Mouse (Mus musculus): Measurements from ENCODE around the gene Fbxo44.
"Not testable (repeated sequence)": the region's sequence is repeated elsewhere in the genome, so short reads cannot be mapped to it uniquely, and the experiment has no call there.

Gene Fbxo44

DNA sequence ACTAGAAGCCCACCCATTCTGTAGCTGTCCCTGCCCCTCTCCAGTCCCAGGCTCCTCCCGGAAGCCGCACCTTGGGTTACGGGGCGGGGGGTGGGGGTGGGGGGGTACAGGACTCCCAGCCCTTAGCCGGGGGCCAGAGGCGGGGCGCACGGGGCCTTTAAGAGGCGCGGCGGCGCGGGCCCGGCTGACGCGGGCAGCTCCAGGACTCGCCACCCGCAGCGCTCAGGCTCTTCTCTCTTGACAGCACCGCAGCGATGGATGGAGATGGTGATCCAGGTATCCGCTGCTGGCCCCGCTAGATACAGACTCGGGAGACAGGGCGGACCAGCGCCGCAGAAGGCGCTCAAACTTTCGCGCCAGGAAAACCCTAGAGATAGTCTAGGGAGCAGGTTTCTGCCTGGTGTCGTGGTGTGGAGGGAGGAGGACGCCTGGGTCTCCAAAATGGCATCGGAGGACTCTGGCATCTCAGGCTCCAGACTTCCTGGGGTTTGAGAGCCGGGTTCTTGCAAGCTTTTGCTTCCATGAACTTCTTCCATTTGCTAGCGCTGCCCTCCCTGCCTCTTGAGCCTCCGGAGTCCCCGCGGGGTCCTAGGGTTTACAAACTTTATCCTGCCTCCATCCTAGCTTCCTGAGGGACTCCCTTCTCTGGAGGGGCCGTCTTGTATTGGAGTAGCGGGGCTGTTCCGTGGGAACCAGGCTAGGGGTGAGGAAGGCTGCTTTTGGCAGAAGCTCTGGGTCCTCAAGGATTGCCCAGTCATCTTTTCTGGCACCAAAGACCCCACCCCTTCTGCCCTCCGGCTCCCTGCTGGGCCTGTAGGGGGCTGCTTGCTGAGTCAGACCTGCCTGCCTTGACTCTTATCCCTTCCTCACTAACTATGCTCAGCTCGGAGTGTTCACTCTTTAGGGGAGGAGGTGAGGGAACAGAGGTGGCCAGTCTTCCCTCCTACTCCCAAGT, at the start of gene Fbxo44, which contains the start of gene Fbxo2:
TSS of gene Fbxo44 (minus strand) at position 47 of the 955 bp plus-strand sequence.
TSS of gene Fbxo2 (plus strand) at position 186 of the 955 bp plus-strand sequence.
- DNase-seq (ENCODE audit: low spot score), result no peak

DNA sequence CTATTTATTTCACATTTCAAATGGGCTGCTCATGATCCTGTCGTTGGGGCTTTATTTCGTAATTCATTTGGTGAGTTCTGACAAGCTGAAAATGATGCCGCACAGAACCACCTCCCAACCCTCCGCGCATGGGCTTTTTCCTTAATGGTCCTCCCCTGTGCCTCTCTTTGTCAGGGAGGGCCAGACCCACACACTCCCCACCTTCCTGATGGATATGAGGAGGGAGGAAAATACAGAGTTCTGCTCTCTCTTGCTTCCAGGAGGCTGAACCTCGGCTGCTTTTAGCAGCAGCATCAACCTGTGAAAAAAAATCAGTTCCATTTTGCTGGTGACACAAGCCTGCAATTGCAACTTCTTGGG, 44.6 kb upstream of the Fbxo44 start:
- no peak for DNase-seq (ENCODE audit: low spot score)

DNA sequence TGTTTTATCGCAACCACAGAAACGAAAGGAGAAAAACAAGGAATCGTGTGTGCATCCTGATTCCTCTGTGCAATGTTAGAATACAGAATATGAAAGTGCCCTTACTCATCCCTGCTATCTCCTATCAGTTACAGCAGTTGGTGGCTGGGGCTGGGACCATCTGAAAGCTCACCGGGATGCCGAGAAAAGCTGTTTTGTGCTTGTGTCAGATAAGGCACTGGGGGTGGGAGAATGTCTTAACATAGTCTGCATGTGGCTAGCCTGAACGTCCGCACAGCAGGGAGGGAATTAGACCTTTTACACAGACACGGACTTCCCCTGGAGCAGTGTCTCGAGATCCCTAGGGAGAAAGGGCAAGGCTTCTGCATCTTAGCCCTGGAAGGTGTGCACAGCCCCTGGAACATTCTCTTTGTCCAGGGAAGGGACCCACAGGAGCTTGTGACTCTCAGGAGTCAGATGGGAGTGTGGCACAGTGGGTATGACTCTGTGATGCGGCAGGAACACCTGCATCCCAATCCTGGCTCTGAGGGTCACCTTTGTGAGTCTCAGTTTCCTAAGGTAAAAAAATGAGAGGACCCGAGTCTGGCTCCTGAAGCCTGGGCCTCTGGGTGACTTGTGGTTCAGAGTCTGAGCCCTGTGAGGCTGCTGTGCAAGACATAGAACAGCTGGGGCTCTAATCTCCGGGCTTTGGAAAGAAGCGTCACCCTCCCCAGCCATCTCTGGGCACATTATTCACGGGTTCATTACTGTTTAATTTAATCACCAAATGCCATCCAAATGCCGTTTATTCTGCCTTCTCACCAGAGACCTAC, 44.0 kb upstream of the Fbxo44 start:
- peak; percentile 50 for DNase-seq (ENCODE audit: low spot score)

DNA sequence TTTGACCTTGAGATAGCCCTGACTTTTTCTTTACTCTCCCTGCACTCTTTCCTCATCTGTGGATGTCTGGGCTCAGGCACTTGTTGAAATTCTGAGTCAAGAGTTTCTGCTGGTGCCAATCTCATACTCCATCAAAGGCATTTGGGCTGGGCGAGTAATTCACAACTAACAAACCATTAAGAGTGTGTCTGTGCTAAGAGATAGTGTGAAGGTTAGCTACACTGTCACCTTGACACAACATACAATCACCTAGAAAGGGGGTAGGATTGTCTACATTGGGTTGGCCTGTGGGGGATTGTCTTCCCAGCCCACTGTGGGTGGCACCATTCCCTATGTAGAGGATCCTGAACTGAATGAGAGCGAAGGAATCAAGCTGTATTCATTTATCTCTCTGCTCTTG, 43.3 kb upstream of the Fbxo44 start:
- DNase-seq (ENCODE audit: low spot score), result no peak

DNA sequence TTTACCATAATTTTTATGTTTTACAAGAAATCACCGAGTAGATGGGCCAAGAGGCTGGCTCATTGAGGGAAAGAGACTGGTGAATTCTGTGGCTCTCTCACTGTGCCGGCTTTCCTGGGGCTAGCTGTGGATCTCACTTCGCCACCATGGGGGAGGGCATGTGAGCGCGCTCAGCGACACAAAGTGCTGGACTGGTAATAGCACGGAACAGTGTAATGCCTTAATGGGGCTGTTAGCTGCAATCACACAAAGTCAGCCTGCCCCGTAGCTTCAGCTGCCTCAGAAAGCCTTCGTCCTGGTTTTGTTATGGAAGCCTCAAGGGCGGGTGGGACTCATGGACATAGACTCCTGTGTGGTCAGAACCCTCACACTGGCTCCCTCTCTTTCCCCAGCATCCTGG, 38.4 kb upstream of the Fbxo44 start:
- DNase-seq (ENCODE audit: low spot score), result no peak

DNA sequence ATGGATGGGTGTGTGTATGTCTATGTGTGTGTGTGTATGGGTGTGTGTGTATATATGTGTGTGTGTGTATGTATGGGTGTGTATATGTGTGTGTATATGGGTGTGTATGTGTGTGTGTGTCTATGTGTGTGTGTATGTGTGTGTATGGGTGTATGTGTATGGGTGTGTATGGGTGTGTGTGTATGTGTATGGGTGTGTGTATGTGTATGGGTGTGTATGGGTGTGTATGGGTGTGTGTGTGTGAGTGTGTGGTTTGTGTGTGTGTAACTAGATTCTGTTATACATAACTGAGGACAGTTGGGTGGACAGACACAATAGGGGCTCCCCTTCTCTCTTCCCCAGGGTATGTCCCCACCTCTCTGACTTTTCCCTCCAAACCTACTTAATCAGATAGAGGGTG, 34.1 kb upstream of the Fbxo44 start:
- no peak for DNase-seq (ENCODE audit: low spot score)

DNA sequence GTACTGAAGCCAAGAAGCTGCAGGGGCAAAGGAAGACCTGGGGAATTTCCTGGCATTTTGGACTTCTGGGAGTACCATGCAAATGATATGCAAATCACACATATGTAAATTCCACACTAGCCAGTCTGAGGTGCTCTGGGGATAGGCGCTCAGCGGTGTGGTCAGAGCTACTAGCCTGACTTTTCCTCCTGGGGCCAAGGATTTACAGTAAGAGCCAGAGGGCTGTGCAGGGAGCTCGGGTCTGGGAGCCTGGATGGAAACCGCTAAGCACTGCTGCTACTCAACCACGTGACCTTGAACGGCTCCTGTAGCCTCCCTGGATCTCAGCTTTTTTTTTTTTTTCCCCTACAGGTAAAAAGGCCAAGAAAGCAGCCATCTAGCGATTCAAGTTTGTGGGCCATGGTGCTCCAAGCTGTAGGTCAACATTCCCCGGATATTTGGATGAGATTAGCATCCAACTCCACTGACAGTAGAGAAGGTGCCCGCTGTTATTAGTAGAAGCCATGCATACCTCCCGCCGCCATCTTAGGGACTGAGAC, 32.5 kb upstream of the Fbxo44 start:
- DNase-seq (ENCODE audit: low spot score), result no peak

DNA sequence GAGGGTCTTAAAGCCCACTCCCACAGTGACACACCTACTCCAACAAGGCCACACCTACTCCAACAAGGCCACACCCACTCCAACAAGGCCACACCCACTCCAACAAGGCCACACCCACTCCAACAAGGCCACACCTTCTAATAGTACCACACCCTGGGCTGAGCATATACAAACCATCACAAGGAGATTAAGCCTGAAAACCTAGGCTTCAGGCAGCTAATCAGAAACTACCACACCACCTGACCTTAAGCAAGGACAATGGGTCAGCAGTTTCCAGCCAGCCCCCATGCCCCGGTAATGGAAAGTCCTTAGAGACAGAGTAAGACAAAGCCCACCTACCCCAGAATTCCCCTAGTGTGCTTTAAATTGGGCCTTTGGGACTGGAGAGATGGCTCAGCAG, 28.5 kb upstream of the Fbxo44 start:
- not testable (repeated sequence) for DNase-seq (ENCODE audit: low spot score)

DNA sequence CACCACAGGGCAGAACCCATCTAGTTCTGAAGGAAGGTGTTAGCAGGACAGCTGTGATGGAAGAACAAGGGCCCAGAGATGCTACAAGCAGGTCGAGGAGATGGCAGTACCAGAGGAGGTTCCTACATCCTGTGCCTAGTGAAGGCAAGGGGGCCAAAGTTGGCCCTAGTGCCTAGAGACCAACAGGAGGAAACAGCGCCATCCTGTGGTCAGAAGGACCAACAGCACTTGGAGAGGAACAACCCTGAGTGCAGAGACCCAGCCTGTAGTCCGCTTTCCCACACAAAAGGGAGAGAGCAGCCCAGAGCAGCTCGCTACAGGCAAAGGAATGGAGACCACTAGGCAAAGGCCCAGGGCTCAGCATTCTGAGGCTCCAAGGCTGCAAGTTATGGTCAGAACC, 25.5 kb upstream of the Fbxo44 start:
- DNase-seq (ENCODE audit: low spot score), result no peak

DNA sequence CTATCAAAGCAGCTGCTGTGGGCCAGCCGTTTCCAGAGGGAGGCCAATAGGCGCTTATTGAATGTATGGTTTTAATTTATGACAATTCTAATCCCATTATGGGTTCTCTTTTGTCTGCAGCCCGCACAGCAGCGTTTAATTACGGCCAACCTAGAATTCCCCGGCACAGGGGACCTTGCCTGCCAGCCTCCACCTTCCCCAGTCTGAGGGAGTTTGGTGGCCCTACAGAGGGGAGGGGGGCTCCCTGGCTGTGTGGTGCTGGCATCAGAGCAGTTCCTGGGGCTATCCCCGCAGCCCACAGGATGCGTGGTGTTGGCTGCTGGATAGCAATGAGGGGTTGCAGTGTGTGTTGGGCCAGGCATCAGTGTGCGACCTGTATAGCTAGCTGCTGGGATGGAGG, 24.3 kb upstream of the Fbxo44 start:
- no peak for DNase-seq (ENCODE audit: low spot score)

DNA sequence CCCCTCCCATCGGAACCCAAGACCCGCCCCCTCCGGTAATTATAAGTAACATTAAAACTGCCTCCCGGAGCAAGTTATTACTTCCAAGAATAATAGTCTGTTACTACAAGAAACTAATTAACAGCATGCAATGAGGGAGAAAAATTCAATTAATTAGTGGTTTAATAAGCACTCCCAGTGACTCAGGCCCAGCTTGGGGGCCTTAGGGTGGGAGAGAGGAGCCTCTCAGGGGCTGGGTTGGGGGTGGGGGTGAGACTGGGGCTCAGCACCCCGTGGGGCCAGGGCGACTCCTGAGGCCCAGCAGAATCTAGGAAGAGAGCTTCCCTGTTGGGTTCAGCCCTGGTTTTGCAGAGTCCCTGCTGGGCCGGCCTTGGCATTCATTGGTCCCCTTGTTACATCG, 22.1 kb upstream of the Fbxo44 start:
- no peak for DNase-seq (ENCODE audit: low spot score)

DNA sequence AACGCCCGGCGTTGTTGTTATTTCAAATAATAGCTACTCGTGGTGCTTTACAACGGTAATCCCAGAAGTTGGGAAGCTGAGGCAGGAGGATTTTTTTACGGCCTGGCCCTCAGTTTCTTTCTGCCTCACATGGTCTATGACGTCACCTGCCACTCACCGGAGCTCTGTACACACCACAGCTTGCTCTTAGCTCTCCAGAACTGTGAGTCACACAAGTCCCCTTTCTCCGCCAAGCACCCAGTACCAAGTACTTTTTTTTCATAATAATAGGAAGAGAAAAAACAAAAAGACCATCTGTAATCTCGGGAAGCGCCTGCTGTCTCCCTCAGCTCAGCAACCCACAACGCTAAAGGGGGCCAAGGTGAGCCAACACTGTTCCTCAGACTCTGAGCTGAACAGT, 21.2 kb upstream of the Fbxo44 start:
- DNase-seq (ENCODE audit: low spot score), result no peak

DNA sequence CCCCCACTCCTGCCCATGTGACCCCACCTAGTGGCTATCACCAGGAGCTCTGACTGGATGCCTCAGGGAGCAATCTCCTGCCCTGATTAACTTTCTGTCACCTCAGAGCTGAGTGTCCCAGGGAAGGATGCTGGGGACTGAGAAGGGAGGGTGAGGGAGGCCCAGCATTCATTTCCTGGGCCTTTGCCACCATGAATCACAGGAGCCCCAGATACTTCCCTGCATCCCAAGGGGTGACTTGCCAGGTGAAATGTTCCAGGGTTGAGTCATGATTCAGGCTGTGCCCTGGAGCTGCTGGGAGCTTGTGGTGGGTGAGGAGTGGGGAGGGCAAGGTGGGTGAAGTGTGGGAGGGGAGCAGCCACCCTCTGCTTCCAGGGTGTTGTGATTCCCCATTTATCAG, 17.4 kb upstream of the Fbxo44 start:
- no peak for DNase-seq (ENCODE audit: low spot score)

DNA sequence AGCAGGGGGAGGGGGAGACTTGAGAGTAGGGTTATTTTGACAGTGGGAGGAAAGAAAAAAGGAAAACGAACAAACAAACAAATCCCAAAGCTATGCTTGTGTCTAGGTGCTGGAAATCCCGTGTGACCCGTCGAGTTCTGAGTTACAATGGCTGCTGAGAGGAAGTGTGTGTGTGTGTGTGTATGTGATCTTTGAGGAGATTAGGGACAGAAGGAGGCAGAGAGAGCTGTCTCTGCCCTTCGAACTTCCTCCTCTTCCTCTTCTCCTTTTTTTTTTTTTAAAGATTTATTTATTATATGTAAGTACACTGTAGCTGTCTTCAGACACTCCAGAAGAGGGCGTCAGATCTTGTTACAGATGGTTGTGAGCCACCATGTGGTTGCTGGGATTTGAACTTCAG, 16.3 kb upstream of the Fbxo44 start:
- DNase-seq (ENCODE audit: low spot score), result not testable (repeated sequence)

DNA sequence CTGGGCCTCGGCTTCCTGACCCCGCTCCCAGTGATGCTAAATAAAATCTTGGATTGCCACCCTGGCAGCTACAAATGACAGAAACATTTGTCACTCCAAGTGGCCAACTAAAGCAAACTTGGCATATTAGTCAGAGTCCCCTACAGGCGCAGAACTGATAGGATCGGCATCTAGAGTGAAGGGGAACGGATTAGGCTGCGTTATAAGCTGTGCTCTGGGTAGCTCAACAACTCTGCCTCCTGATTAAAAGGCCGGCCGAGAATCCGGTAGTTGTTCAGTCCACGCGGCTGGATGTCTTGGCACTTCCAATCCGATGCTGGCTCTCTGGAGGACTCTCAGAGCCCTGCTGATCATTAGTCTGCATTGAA, 14.2 kb upstream of the Fbxo44 start:
- no peak for DNase-seq (ENCODE audit: low spot score)

DNA sequence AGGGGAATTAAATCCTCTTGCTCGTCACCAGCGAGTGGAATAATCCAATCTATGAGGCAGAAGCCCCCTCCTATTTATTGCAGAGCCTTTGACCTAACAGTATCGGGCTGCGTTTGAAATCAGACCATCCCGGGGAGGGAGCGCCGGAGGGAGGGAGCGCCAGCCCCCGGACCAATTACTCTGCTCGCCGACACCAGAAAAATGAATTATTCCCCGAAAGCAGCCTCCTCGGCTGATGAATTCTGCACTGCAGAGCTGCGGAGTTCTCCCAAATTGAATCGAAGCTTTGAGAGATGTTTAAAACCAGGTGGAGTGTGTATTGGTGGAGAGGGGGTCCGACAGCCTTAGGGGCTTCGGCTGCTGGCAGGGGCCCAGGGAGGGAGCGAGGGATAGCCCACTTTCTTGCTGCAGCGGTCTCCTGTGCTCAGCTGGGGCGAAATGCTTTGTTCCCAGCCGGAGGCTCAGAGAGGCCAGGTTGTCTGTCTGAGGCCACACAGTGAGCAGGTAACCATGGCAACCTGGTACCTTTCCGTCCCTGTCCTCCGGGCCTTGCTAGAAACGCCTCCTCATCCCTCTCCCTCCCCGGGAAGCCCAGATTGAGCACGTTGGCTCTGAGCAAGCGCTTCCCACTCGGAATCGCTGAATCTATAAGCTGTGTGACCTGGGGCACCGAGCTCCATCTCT, 13.7 kb upstream of the Fbxo44 start:
- DNase-seq (ENCODE audit: low spot score), result no peak

DNA sequence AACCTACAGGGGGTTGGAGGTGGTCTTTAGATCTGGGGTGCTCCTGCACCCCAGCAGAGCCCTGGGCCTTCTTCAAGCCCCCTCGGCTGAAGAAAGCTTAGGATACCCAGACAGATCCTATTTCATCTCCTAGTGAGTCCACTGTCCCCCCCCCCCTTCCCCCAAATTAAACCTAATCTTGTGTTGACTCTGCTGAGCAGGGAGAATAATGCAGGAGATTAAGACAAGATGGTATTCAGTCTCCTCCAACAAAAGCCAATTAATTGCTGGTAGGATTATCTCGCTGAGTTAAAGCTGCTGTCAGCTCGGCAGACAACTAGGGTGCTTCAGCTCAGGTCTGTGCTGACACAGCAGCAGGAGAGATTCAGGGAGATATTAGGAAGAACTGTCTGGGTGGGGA, 11.0 kb upstream of the Fbxo44 start:
- DNase-seq (ENCODE audit: low spot score), result no peak

DNA sequence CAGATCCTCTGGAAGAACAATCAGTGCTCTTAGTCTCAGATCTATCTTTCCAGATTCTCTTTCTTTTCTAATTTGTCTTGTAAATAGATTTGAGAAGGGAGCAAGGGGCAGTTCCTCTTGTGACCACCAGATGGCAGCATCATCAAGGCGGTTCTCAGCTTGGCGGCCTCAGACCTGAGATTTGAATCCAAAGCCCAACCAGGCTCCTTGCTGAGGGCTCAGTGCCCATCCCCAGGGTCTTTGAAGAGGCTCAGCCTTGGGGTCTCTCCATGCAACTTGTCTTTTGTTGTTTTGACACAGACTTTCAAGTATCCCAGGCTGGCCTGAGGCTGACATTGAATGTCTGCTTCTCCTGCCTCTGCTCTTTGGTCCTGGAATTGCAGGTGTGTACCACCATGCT, 10.6 kb upstream of the Fbxo44 start:
- DNase-seq (ENCODE audit: low spot score), result no peak

DNA sequence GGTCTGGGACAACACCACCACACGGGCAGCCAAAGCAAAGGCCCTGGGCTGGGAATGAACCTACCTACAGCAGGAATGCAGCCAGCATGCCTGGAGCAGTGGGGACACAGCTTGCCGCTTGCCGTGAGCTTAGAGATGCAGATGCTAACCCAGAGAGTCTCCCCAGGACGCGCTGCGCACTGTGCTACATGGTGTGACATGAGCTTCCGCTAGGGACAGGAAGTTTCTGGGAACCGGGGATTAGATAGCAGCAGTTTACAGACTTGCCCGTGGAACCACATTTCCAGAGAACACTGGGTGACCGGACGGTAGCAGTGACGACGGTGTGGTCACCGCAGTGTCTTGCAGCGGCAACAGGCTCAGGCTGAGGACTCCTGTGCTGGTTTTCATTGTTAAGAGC, 9.3 kb upstream of the Fbxo44 start:
- DNase-seq (ENCODE audit: low spot score), result no peak

DNA sequence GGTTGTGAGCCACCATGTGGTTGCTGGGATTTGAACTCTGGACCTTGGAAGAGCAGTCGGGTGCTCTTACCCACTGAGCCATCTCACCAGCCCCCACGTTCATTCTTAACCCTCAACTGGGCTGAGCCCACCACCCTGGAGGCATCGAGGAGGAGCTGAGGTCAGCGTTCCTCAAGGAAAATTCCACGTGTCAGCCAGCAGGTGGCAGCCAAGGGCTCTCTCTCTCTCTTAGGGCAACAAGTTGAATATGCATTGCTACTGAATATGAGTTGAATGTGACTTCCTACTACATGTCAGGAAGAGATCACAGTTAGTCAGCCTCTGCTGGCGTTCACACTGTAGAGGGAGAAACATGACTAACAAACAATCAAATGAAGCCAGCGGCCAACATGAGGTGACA, 8.0 kb upstream of the Fbxo44 start:
- no peak for DNase-seq (ENCODE audit: low spot score)

DNA sequence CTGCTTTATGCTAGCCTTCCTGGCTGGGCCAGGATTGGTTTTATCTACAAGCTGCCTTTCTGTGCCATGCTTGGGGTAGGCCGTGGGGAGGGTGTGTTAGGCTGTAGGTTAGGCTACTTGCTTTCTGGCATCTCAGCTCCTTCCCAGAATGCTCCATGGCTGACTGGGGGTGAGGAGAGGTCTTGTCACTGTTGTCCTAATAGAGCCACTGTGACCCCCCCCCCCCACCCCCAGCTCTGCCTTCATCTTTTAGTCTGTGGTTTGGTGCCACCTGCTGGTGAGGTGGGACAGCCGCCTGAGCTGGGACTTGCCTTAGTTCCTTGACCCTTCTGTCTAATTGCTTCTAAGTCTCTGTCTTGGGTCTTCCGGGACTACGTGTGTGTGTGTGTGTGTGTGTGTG, 6.7 kb upstream of the Fbxo44 start:
- DNase-seq (ENCODE audit: low spot score), result no peak

DNA sequence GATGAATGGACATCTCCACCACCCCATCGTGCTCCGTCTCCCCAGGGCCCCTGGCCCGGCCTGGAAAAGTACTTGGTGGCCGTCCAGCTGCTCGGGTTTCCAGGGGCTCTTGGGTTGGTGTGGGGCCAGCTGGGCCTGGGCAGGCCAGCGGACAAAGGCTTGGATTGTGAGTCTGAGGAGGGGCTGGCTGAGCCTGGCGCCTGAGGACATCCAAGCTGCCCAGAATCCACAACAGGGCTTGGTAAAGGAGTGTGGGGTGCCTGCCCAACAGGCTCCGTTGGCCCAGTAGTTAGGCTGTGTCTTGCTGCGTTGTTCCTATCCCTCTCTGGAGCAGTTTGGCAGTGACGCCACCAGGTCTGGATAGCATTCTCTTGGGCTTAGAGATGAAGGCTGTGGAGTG, 6.1 kb upstream of the Fbxo44 start:
- DNase-seq (ENCODE audit: low spot score), result no peak
